20 mouse cellular contexts compared by ENCODE assay signal in the genomic region with DNA sequence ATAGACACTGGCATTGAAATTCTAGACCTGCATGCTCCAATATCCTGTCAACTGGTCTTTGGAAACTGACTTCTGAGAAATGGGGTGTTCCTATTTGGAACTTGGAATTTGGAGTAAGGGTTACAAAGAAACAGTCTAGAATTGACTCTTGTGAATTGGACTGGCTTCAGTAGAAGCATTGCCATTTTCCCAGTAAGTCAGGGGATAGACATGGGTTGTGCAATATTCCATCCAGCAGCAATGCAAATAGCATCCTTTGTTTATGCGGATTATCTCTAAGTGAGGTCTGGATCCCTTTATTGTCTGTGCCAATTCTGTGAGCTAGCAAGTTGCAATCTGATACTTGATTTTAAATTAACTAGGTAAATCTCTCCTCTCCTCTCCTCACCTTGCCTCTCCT.
"Had no signal": no experiment of that assay in that cellular context is flagged by ENCODE, and none has a peak within 500 bp of the region (broad histone marks: within the 10 kb centered on the region; RNA-seq: fewer than 3 reads in every experiment).

No protein-coding gene starts in this region.

- ATAC-seq: liver, embryonic 12.5 days; midbrain, embryonic 16.5 days had no signal

- H3K36me3 ChIP-seq: liver, embryonic 12.5 days; lung, embryonic 15.5 days; midbrain, embryonic 10.5 days; midbrain, embryonic 12.5 days; neural tube, embryonic 13.5 days; neural tube, embryonic 15.5 days had no signal

- H3K9ac ChIP-seq: liver, embryonic 12.5 days; liver, embryonic 14.5 days; lung, embryonic 15.5 days; midbrain, embryonic 12.5 days; neural tube, embryonic 13.5 days; neural tube, embryonic 15.5 days had no signal

- DNase-seq: lung, adult 18-20 months; lung, postnatal 4 days; midbrain, embryonic 14.5 days; retina, postnatal 1 day; right cerebral cortex, adult 18-20 months; right cerebral cortex, postnatal 25 days; right cerebral cortex, postnatal 4 days; spleen, adult 18-20 months; thymus, adult 2 months; thymus, postnatal 25 days; thymus, postnatal 4 days had no signal

- H3K4me2 ChIP-seq: liver, embryonic 12.5 days; lung, embryonic 15.5 days; midbrain, embryonic 12.5 days; neural tube, embryonic 13.5 days; neural tube, embryonic 15.5 days had no signal

- H3K4me1 ChIP-seq: midbrain, embryonic 12.5 days had no signal

- H3K9me3 ChIP-seq: liver, embryonic 12.5 days; lung, embryonic 15.5 days; midbrain, embryonic 10.5 days; midbrain, embryonic 12.5 days; neural tube, embryonic 13.5 days; neural tube, embryonic 15.5 days had no signal

- H3K27ac ChIP-seq: liver, embryonic 12.5 days; liver, embryonic 14.5 days; lung, embryonic 15.5 days; midbrain, embryonic 10.5 days; midbrain, embryonic 12.5 days; neural tube, embryonic 13.5 days; neural tube, embryonic 15.5 days had no signal

- H3K27me3 ChIP-seq: lung, embryonic 15.5 days; midbrain, embryonic 12.5 days; neural tube, embryonic 13.5 days; neural tube, embryonic 15.5 days had no signal

- H3K4me3 ChIP-seq: liver, embryonic 12.5 days; lung, embryonic 15.5 days; midbrain, embryonic 10.5 days; midbrain, embryonic 12.5 days; myocyte; neural tube, embryonic 13.5 days; neural tube, embryonic 15.5 days had no signal
